Mouse (Mus musculus): Measurements from ENCODE around the gene Efemp2. TPM values are rescaled to one million over a fixed set of nuclear protein-coding genes. Genes with fewer than 3 reads are reported as not detected.

Efemp2 gene
- polyA plus RNA-seq, 1 experiment from 2014 or later: 30.2 TPM

DNA sequence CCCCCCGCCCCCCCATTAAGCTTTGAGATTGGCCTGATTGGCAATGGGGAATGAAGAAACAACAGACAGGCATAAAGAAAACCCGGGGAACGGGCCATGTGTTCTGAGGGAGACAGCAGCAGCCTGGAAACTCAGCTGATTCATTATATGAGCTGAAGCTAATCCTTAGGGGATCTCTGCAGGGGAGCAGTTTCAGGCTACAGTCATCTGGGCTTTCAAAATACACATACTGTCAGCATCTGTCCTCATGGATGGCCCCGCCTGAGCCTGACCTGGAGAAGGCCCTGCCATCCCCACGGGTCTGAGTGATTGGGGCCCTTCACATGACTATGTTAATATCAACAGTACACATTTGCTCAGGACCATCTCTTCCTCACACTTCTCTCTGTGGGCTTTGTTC lies 1.9 kb upstream of the Efemp2 start:
- Histone ChIP-seq H3K9me3 (ENCODE audit: control insufficient read depth, low read length) (no peaks in the 10 kb centered on the region), H3K4me1 (replicated peaks; ENCODE audit: control insufficient read depth, insufficient read depth, low read length) (peaks cover 21% of the 10 kb centered on the region), H3K4me3 (replicated peaks; ENCODE audit: low read length) (no peak overlapping the region), H3K27me3 (replicated peaks; ENCODE audit: control insufficient read depth, insufficient read depth, low read length) (no peaks in the 10 kb centered on the region), H3K4me2 (ENCODE audit: low read length) (no peak overlapping the region), H3K36me3 (ENCODE audit: control insufficient read depth, insufficient read depth) (peaks cover 2% of the 10 kb centered on the region; the same call in 1 of the 2 replicates), H3K27ac (ENCODE audit: low read length) (no peak overlapping the region), H3K9ac (replicated peaks; ENCODE audit: low read depth, low read length) (no peak overlapping the region)
- WGBS: 50% methylated on average over 5 of the region's 5 CpGs
- ATAC-seq: no peak

DNA sequence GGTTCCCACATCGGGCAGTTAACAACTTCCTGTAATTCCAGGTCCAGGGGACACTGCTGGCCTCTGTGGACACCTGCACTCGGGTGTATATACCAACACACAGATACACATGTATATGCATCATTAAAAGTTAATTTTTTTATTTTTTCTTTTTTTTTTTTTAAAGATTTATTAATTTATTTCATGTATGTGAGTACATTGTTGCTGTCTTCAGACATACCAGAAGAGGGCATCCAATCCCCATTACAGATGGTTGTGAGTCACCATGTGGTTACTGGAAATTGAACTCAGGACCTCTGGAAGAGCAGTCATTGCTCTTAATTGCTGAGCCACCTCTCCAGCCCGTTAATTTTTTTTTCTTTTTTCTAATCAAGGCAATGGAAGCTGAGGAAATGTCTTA lies 897 bp upstream of the Efemp2 start:
- no peaks in the 10 kb centered on the region for H3K27me3 ChIP-seq (replicated peaks; ENCODE audit: control insufficient read depth, insufficient read depth, low read length)
- ATAC-seq: no peak
- no peaks in the 10 kb centered on the region for H3K36me3 ChIP-seq (ENCODE audit: control insufficient read depth, insufficient read depth)
- no peaks in the 10 kb centered on the region for H3K9me3 ChIP-seq (ENCODE audit: control insufficient read depth, low read length)
- H3K4me1 ChIP-seq (replicated peaks; ENCODE audit: control insufficient read depth, insufficient read depth, low read length): peaks cover 21% of the 10 kb centered on the region
- H3K4me2 ChIP-seq (ENCODE audit: low read length): no peak overlapping the region
- no peak overlapping the region for H3K9ac ChIP-seq (replicated peaks; ENCODE audit: low read depth, low read length)
- H3K27ac ChIP-seq (ENCODE audit: low read length): no peak overlapping the region
- no peak overlapping the region for H3K4me3 ChIP-seq (replicated peaks; ENCODE audit: low read length)
- 78% methylated on average over 3 of the region's 3 CpGs for WGBS

DNA sequence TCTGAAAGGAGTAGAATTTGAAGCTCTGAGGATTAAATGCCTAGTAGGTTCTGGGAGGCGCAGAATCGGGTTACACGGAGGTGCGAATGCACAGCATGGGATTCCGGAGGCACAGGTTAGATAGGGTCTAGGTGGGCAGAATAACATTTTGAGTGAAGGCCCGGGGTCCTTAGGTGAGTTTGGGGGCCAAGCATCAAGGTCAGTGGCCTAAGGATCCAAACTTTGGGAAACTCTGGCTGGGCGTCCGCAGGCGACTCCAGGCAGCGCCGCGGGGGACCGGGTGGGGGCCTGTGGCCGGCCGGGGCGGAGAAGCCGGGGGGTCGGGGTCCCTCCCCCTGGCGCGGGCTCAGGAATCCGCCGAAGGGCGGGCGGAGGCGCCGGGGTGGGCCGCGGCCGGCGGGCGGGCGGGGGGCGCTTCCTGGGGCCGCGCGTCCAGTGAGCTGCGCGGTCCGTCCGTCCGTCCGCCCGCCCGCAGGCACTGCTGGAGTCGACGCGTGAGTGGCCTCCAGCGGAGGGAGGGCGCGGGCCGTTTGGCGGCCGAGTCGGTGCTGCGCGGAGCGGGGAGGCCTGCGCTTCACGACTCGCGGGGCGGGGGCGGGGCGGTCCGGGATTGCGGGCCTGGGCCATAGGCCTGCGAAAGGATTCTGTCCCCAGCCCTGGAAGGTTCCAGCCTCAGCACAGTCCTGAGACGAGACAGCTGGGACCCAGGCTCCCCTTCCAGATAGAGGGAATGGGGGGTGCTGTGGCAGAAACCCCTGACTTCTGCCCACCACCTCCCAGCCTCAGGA lies 721 bp downstream of the Efemp2 start:
- H3K27ac ChIP-seq (ENCODE audit: low read length): peak overlapping the region; percentile 30
- WGBS: under 1% methylated on average over 65 of the region's 68 CpGs
- H3K9ac ChIP-seq (replicated peaks; ENCODE audit: low read depth, low read length): peak overlapping the region; percentile 81
- H3K4me2 ChIP-seq (ENCODE audit: low read length): peak overlapping the region; percentile 96
- H3K36me3 ChIP-seq (ENCODE audit: control insufficient read depth, insufficient read depth): no peaks in the 10 kb centered on the region; the same call in 1 of the 2 replicates
- ATAC-seq: peak; percentile 37
- peaks cover 21% of the 10 kb centered on the region for H3K4me1 ChIP-seq (replicated peaks; ENCODE audit: control insufficient read depth, insufficient read depth, low read length)
- no peaks in the 10 kb centered on the region for H3K9me3 ChIP-seq (ENCODE audit: control insufficient read depth, low read length)
- H3K27me3 ChIP-seq (replicated peaks; ENCODE audit: control insufficient read depth, insufficient read depth, low read length): no peaks in the 10 kb centered on the region
- H3K4me3 ChIP-seq (replicated peaks; ENCODE audit: low read length): peak overlapping the region; percentile 57

DNA sequence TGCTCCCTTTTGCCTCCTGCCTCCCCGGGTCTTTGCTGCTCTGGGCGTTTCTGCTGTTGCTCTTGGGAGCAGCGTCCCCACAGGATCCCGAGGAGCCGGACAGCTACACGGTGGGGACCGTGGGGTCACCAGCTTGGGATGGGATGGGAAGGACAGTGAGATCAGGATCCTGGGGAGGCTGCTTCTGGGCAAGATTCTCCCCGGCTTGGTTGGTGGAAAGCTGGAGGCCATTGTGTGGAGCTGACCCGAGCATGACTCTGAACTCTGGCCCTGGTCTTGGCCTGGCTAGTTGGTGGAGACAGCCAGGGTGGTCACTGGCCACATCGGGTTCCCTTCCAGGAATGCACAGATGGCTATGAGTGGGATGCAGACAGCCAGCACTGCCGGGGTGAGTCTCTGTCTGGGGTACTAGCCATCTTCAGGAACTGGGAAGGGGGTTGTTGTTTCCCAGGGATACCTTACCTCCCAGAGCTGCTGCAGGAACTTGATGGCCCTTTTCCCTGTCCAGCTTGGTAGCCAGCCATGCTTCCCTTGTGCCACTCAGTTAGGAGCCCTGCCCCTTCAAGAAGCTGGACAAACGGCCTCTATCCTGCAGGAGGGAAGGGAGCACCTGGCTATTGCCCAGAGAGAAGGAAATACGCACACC lies 1.4 kb downstream of the Efemp2 start:
- Histone ChIP-seq H3K9ac (replicated peaks; ENCODE audit: low read depth, low read length) (peak overlapping the region; percentile 81), H3K9me3 (ENCODE audit: control insufficient read depth, low read length) (no peaks in the 10 kb centered on the region), H3K27ac (ENCODE audit: low read length) (peak overlapping the region; percentile 30; the same call in 1 of the 2 replicates), H3K27me3 (replicated peaks; ENCODE audit: control insufficient read depth, insufficient read depth, low read length) (no peaks in the 10 kb centered on the region), H3K4me2 (ENCODE audit: low read length) (peak overlapping the region; percentile 96), H3K4me1 (replicated peaks; ENCODE audit: control insufficient read depth, insufficient read depth, low read length) (peaks cover 21% of the 10 kb centered on the region), H3K4me3 (replicated peaks; ENCODE audit: low read length) (peak overlapping the region; percentile 57), H3K36me3 (ENCODE audit: control insufficient read depth, insufficient read depth) (no peaks in the 10 kb centered on the region; the same call in 1 of the 2 replicates)
- WGBS: 21% methylated on average over 13 of the region's 13 CpGs
- peak; percentile 31; the same call in 1 of the 2 replicates for ATAC-seq

DNA sequence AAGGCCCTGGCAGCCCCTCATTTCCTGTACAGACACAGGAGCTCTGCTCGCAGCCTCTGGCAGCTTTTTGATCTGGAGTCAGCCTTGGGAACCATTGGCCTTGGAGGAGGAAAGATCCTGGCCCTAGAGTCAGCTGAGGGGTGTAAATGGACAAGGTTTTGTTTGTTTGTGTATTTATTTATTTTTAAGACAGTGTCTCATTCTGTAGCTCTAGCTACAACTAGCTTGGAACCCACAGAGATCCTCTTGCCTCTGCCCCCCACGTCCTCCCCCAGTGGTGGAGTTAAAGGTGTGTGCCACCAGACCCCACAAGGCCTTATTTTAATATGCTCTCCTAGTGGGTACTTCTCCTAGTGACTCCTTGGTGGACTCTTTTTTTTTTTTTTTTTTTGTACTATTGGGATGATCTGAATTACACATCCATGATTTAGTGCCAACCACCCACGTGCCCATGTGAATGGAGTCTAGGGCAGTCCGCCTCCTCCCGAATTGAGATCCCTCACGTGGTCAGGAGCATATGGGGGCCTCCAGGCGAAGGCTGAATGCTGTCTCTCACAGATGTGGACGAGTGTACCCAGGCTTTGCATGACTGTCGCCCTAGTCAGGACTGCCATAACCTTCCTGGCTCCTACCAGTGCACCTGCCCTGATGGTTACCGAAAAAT lies 3.4 kb downstream of the Efemp2 start:
- Histone ChIP-seq H3K4me3 (replicated peaks; ENCODE audit: low read length) (no peak overlapping the region), H3K4me1 (replicated peaks; ENCODE audit: control insufficient read depth, insufficient read depth, low read length) (peaks cover 21% of the 10 kb centered on the region), H3K27ac (ENCODE audit: low read length) (no peak overlapping the region), H3K4me2 (ENCODE audit: low read length) (no peak overlapping the region), H3K36me3 (ENCODE audit: control insufficient read depth, insufficient read depth) (no peaks in the 10 kb centered on the region; the same call in 1 of the 2 replicates), H3K9me3 (ENCODE audit: control insufficient read depth, low read length) (no peaks in the 10 kb centered on the region), H3K27me3 (replicated peaks; ENCODE audit: control insufficient read depth, insufficient read depth, low read length) (no peaks in the 10 kb centered on the region), H3K9ac (replicated peaks; ENCODE audit: low read depth, low read length) (no peak overlapping the region)
- no peak for ATAC-seq
- 79% methylated on average over 10 of the region's 10 CpGs for WGBS

DNA sequence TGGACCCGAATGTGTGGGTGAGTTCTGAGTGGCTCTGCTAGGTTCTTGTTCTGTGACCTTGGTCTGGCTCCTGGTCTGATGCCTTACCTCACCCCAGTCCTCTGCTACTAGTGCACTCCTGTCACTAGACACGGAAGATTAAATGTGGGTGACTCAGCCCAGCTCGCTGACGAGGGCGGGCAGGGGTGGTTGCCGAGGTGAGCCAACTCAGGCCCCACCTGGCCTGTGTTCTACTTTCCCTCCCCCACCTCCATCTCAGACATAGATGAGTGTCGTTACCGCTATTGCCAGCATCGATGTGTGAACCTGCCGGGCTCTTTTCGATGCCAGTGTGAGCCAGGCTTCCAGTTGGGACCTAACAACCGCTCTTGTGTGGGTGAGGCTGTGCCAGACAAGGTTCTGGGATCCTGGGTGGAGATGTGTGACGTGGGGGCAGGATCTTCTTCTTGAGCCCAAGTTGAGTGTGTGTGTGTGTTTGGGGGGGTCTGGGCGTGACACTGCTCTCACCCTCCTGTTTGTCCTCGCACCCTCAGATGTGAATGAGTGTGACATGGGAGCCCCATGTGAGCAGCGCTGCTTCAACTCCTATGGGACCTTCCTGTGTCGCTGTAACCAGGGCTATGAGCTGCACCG lies 4.0 kb downstream of the Efemp2 start:
- no peak overlapping the region for H3K9ac ChIP-seq (replicated peaks; ENCODE audit: low read depth, low read length)
- peaks cover 21% of the 10 kb centered on the region for H3K4me1 ChIP-seq (replicated peaks; ENCODE audit: control insufficient read depth, insufficient read depth, low read length)
- H3K27me3 ChIP-seq (replicated peaks; ENCODE audit: control insufficient read depth, insufficient read depth, low read length): no peaks in the 10 kb centered on the region
- H3K9me3 ChIP-seq (ENCODE audit: control insufficient read depth, low read length): no peaks in the 10 kb centered on the region
- H3K4me2 ChIP-seq (ENCODE audit: low read length): no peak overlapping the region
- H3K4me3 ChIP-seq (replicated peaks; ENCODE audit: low read length): no peak overlapping the region
- ATAC-seq: no peak
- 90% methylated on average over 18 of the region's 18 CpGs for WGBS
- H3K36me3 ChIP-seq (ENCODE audit: control insufficient read depth, insufficient read depth): no peaks in the 10 kb centered on the region; the same call in 1 of the 2 replicates
- H3K27ac ChIP-seq (ENCODE audit: low read length): no peak overlapping the region

DNA sequence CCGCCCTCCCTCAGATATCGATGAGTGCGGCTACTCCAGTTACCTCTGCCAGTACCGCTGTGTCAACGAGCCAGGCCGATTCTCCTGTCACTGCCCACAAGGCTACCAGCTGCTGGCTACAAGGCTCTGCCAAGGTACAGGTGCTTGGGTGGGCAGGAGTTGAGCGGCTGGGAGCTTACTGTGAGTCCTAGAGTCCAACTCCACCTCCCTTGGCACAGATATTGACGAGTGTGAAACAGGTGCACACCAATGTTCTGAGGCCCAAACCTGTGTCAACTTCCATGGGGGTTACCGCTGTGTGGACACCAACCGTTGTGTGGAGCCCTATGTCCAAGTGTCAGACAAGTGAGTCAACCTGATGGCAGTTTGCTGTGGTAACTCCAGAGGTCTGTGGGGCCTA lies 6.3 kb downstream of the Efemp2 start:
- Histone ChIP-seq H3K9ac (replicated peaks; ENCODE audit: low read depth, low read length) (no peak overlapping the region), H3K36me3 (ENCODE audit: control insufficient read depth, insufficient read depth) (no peaks in the 10 kb centered on the region; the same call in 1 of the 2 replicates), H3K9me3 (ENCODE audit: control insufficient read depth, low read length) (no peaks in the 10 kb centered on the region), H3K4me3 (replicated peaks; ENCODE audit: low read length) (no peak overlapping the region), H3K4me2 (ENCODE audit: low read length) (no peak overlapping the region), H3K27me3 (replicated peaks; ENCODE audit: control insufficient read depth, insufficient read depth, low read length) (no peaks in the 10 kb centered on the region), H3K4me1 (replicated peaks; ENCODE audit: control insufficient read depth, insufficient read depth, low read length) (peaks cover 6% of the 10 kb centered on the region), H3K27ac (ENCODE audit: low read length) (no peak overlapping the region)
- 95% methylated on average over 10 of the region's 10 CpGs for WGBS
- no peak for ATAC-seq

DNA sequence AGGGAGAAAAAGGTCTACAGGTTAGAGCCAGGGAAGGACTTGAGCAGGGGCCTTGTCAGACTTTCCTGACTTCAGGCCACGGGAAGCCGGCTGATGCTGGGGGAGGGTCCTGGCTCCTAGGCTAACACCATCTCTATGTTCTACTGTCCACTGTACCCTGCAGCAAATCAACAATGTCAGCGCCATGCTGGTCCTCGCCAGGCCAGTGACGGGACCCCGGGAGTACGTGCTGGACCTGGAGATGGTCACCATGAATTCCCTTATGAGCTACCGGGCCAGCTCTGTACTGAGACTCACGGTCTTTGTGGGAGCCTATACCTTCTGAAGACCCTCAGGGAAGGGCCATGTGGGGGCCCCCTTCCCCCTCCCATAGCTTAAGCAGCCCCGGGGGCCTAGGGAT lies 7.6 kb downstream of the Efemp2 start:
- ATAC-seq: no peak
- Histone ChIP-seq H3K4me1 (replicated peaks; ENCODE audit: control insufficient read depth, insufficient read depth, low read length) (no peaks in the 10 kb centered on the region), H3K4me2 (ENCODE audit: low read length) (no peak overlapping the region), H3K27me3 (replicated peaks; ENCODE audit: control insufficient read depth, insufficient read depth, low read length) (no peaks in the 10 kb centered on the region), H3K4me3 (replicated peaks; ENCODE audit: low read length) (no peak overlapping the region), H3K27ac (ENCODE audit: low read length) (no peak overlapping the region), H3K9me3 (ENCODE audit: control insufficient read depth, low read length) (no peaks in the 10 kb centered on the region), H3K36me3 (ENCODE audit: control insufficient read depth, insufficient read depth) (peaks cover 3% of the 10 kb centered on the region; the same call in 1 of the 2 replicates), H3K9ac (replicated peaks; ENCODE audit: low read depth, low read length) (no peak overlapping the region)
- 90% methylated on average over 10 of the region's 10 CpGs for whole genome bisulfite sequencing
